Mouse (Mus musculus) WW6 (cell line): Measurements from ENCODE around the gene Emilin2.

Source experiments
- DNase-seq: peaks from one replicate; pipeline ENCODE4 v3.0.0-alpha.2; 2013; ENCODE audit warnings: low read depth, low spot score

Emilin2 gene

GRCm38 (mm10) chr17:71206136-71206893 lies 105.5 kb downstream of the Emilin2 start:
- DNase-seq = no peak

DNA sequence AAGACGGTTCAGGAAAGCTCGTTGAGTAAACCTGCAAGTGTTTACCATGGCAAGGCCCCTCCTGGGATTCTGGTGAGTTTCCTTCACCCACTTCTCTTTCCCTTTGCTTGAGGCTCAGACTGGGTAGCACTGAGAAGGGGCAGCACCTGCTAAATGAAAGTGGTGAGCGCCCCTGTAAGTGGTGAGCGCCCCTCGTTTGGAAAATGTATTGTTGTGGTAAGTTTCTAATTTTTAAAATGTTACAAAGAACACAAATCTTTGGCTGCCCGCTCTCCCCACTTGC lies 107.0 kb downstream of the Emilin2 start:
- no peak for DNase-seq

GRCm38 (mm10) chr17:71203998-71204808 lies 107.6 kb downstream of the Emilin2 start:
- DNase-seq = no peak
